Mouse (Mus musculus) MEL (cell line): ENCODE results near the gene Dyrk1a. TPM values are rescaled to one million over a fixed set of nuclear protein-coding genes. Genes with fewer than 3 reads are reported as not detected.

Experiments used
- DNase-seq: peaks from one replicate; pipeline ENCODE4 v3.0.0; 2011; ENCODE audit warnings: low read depth, low spot score
- H3K27ac ChIP-seq: 2 replicates; pipeline ENCODE4 v1.5.1; 2012; ENCODE audit warnings: low read depth, mild to moderate bottlenecking, control low read depth, low read length, moderate library complexity; ENCODE audit not compliant: control insufficient read depth
- H3K27me3 ChIP-seq, 2 experiments: fragments of 150-350 bp in 1 of 2; sonication (generic) in 1 of 2; 2 replicates each; pipeline ENCODE4 v1.6.1; 2012; ENCODE audit warnings: low read length in 2 of 2, mild to moderate bottlenecking in 2 of 2, improper control_type of control experiment in 1 of 2, moderate library complexity in 1 of 2; ENCODE audit not compliant: insufficient read depth in 2 of 2, control insufficient read depth in 1 of 2
- H3K36me3 ChIP-seq, 2 experiments: 2 replicates each; pipeline ENCODE4 v1.6.1; 2012 to 2014; ENCODE audit warnings: low read length in 2 of 2, improper control_type of control experiment in 1 of 2, inconsistent platforms in 1 of 2, mild to moderate bottlenecking in 1 of 2; ENCODE audit not compliant: insufficient read depth in 2 of 2, control insufficient read depth in 1 of 2
- H3K4me1 ChIP-seq, 2 experiments: fragments of 150-350 bp in 1 of 2; sonication (generic) in 1 of 2; 2 replicates each; pipeline ENCODE4 v1.6.1; 2012; ENCODE audit warnings: low read length in 2 of 2, improper control_type of control experiment in 1 of 2, mild to moderate bottlenecking in 1 of 2; ENCODE audit not compliant: insufficient read depth in 2 of 2, control insufficient read depth in 1 of 2
- H3K4me3 ChIP-seq, 2 experiments: fragments of 150-350 bp in 1 of 2; sonication (generic) in 1 of 2; 2 replicates each; pipeline ENCODE4 v1.5.1; 2012; ENCODE audit warnings: low read depth in 2 of 2, low read length in 2 of 2, mild to moderate bottlenecking in 2 of 2, moderate library complexity in 2 of 2, control low read depth in 1 of 2, improper control_type of control experiment in 1 of 2; ENCODE audit not compliant: control insufficient read depth in 1 of 2, insufficient read depth in 1 of 2
- H3K79me2 ChIP-seq: 2 replicates; pipeline ENCODE4 v1.6.1; 2012; ENCODE audit warnings: mild to moderate bottlenecking, low read length, moderate library complexity; ENCODE audit not compliant: control insufficient read depth, poor library complexity, insufficient read depth
- H3K9ac ChIP-seq: 2 replicates; pipeline ENCODE4 v1.6.1; 2012; ENCODE audit warnings: low read depth, mild to moderate bottlenecking, control low read depth, low read length, moderate library complexity; ENCODE audit not compliant: control insufficient read depth, poor library complexity, severe bottlenecking
- H3K9me3 ChIP-seq: fragments of 150-350 bp; sonication (generic); replicated peaks from 2 replicates; pipeline ENCODE4 v1.6.1; 2012; ENCODE audit warnings: mild to moderate bottlenecking, low read length, improper control_type of control experiment, moderate library complexity; ENCODE audit not compliant: insufficient read depth
- CHD1 ChIP-seq: IDR thresholded peaks from 2 replicates; pipeline ENCODE4 v1.6.1; 2012; ENCODE audit warnings: low read depth, mild to moderate bottlenecking, inconsistent platforms, low read length, improper control_type of control experiment
- CHD2 ChIP-seq: IDR thresholded peaks from 2 replicates; pipeline ENCODE4 v1.6.1; 2011; ENCODE audit warnings: low read length, improper control_type of control experiment
- CTCF ChIP-seq, 3 experiments: IDR thresholded peaks in 2 of 3; conservative IDR thresholded peaks in 1 of 3; 2 replicates each; pipeline ENCODE4 v1.5.1; 2011 to 2012; ENCODE audit warnings: low read length in 3 of 3, low read depth in 2 of 3, mild to moderate bottlenecking in 2 of 3, improper control_type of control experiment in 1 of 3, inconsistent platforms in 1 of 3, mixed read lengths in 1 of 3, moderate library complexity in 1 of 3; ENCODE audit not compliant: control insufficient read depth in 1 of 3, insufficient read depth in 1 of 3, poor library complexity in 1 of 3, severe bottlenecking in 1 of 3
- ELF1 ChIP-seq: IDR thresholded peaks from 2 replicates; pipeline ENCODE4 v1.6.1; 2014; ENCODE audit warnings: low read depth, mild to moderate bottlenecking, inconsistent platforms, low read length, improper control_type of control experiment, moderate library complexity
- EP300 ChIP-seq, 2 experiments: IDR thresholded peaks; 2 replicates each; pipeline ENCODE4 v1.6.1; 2011; ENCODE audit warnings: improper control_type of control experiment in 2 of 2, low read length in 2 of 2, low read depth in 1 of 2, mild to moderate bottlenecking in 1 of 2
- GABPA ChIP-seq: IDR thresholded peaks from 2 replicates; pipeline ENCODE4 v1.6.1; 2012; ENCODE audit warnings: low read depth, mild to moderate bottlenecking, inconsistent platforms, low read length, improper control_type of control experiment, moderate library complexity
- HCFC1 ChIP-seq: IDR thresholded peaks from 2 replicates; pipeline ENCODE4 v1.6.1; 2012; ENCODE audit warnings: low read depth, mild to moderate bottlenecking, inconsistent platforms, low read length, improper control_type of control experiment, moderate library complexity
- KAT2A ChIP-seq: conservative IDR thresholded peaks from 2 replicates; pipeline ENCODE4 v1.6.1; 2012; ENCODE audit warnings: low read depth, low read length, improper control_type of control experiment, inconsistent platforms
- MAFK ChIP-seq: IDR thresholded peaks from 2 replicates; pipeline ENCODE4 v1.6.1; 2011; ENCODE audit warnings: low read depth, mild to moderate bottlenecking, low read length, improper control_type of control experiment, borderline replicate concordance
- MAX ChIP-seq: IDR thresholded peaks from 2 replicates; pipeline ENCODE4 v1.6.1; 2011; ENCODE audit warnings: low read length, improper control_type of control experiment
- MEF2A ChIP-seq: IDR thresholded peaks from 2 replicates; pipeline ENCODE4 v1.6.1; 2014; ENCODE audit warnings: low read depth, mild to moderate bottlenecking, inconsistent platforms, low read length, improper control_type of control experiment; ENCODE audit not compliant: poor library complexity, insufficient replicate concordance, severe bottlenecking; ENCODE audit errors: extremely low read depth
- MYC ChIP-seq: IDR thresholded peaks from 2 replicates; pipeline ENCODE4 v1.6.1; 2011; ENCODE audit warnings: low read depth, mild to moderate bottlenecking, low read length, improper control_type of control experiment, moderate library complexity
- NELFE ChIP-seq: IDR thresholded peaks from 2 replicates; pipeline ENCODE4 v1.6.1; 2011; ENCODE audit warnings: low read depth, low read length, improper control_type of control experiment
- POLR2A ChIP-seq, 2 experiments: IDR thresholded peaks; 2 replicates each; pipeline ENCODE4 v1.6.1; 2011 to 2012; ENCODE audit warnings: low read length in 2 of 2, mild to moderate bottlenecking in 2 of 2, control low read depth in 1 of 2, improper control_type of control experiment in 1 of 2, low read depth in 1 of 2, moderate library complexity in 1 of 2; ENCODE audit not compliant: control insufficient read depth in 1 of 2, insufficient read depth in 1 of 2, poor library complexity in 1 of 2
- POLR2AphosphoS2 ChIP-seq: IDR thresholded peaks from 2 replicates; pipeline ENCODE4 v1.6.1; 2011; ENCODE audit warnings: low read length, improper control_type of control experiment
- POLR2AphosphoS5 ChIP-seq: IDR thresholded peaks from 2 replicates; pipeline ENCODE4 v1.6.1; 2012; ENCODE audit warnings: low read depth, borderline replicate concordance, mild to moderate bottlenecking, inconsistent platforms, low read length, moderate library complexity, mixed read lengths
- RAD21 ChIP-seq: IDR thresholded peaks from 2 replicates; pipeline ENCODE4 v1.6.1; 2011; ENCODE audit warnings: mild to moderate bottlenecking, low read depth, low read length, improper control_type of control experiment
- RCOR1 ChIP-seq: IDR thresholded peaks from 2 replicates; pipeline ENCODE4 v1.6.1; 2012; ENCODE audit warnings: low read depth, mild to moderate bottlenecking, inconsistent platforms, low read length, improper control_type of control experiment
- SIN3A ChIP-seq: IDR thresholded peaks from 2 replicates; pipeline ENCODE4 v1.6.1; 2012; ENCODE audit warnings: low read length, improper control_type of control experiment, inconsistent platforms
- SMC3 ChIP-seq: IDR thresholded peaks from 2 replicates; pipeline ENCODE4 v1.6.1; 2011; ENCODE audit warnings: low read depth, low read length, improper control_type of control experiment
- TAL1 ChIP-seq: IDR thresholded peaks from 2 replicates; pipeline ENCODE4 v1.6.1; 2012; ENCODE audit warnings: mild to moderate bottlenecking, inconsistent platforms, low read length, moderate library complexity, mixed read lengths
- TCF12 ChIP-seq: IDR thresholded peaks from 2 replicates; pipeline ENCODE4 v1.6.1; 2014; ENCODE audit warnings: low read depth, mild to moderate bottlenecking, inconsistent platforms, low read length, improper control_type of control experiment, moderate library complexity
- USF1 ChIP-seq: IDR thresholded peaks from 2 replicates; pipeline ENCODE4 v1.6.1; 2014; ENCODE audit warnings: low read depth, mild to moderate bottlenecking, inconsistent platforms, low read length, improper control_type of control experiment, moderate library complexity
- ZC3H11A ChIP-seq: IDR thresholded peaks from 2 replicates; pipeline ENCODE4 v1.6.1; 2012; ENCODE audit warnings: low read depth, mild to moderate bottlenecking, inconsistent platforms, low read length, improper control_type of control experiment
- ZKSCAN1 ChIP-seq: IDR thresholded peaks from 2 replicates; pipeline ENCODE4 v1.6.1; 2012; ENCODE audit warnings: low read depth, mild to moderate bottlenecking, inconsistent platforms, low read length, improper control_type of control experiment, moderate library complexity
- ZMIZ1 ChIP-seq: IDR thresholded peaks from 2 replicates; pipeline ENCODE4 v1.6.1; 2012; ENCODE audit warnings: low read depth, mild to moderate bottlenecking, inconsistent platforms, low read length, improper control_type of control experiment, moderate library complexity
- ZNF384 ChIP-seq: IDR thresholded peaks from 2 replicates; pipeline ENCODE4 v1.6.1; 2012; ENCODE audit warnings: low read depth, mild to moderate bottlenecking, inconsistent platforms, low read length, improper control_type of control experiment
- polyA plus RNA-seq, 2 experiments: library from polyadenylated mRNA; stranded (reverse) in 1 of 2; unstranded in 1 of 2; fragments of >175 nt in 1 of 2; fragments of >200 nt in 1 of 2; gene quantifications; 2 replicates each; pipeline versions ENCODE4 v1.2.1 to v1.2.4; 2012; ENCODE audit warnings: low replicate concordance in 2 of 2, low read depth in 1 of 2; ENCODE audit not compliant: insufficient read length in 2 of 2, insufficient read depth in 1 of 2, missing spikeins in 1 of 2
- total RNA-seq: library from RNA; depleted of rRNA; stranded (reverse); fragments of 300-350 nt; gene quantifications from 2 replicates; pipeline ENCODE4 v1.2.3, GENCODE M21; 2012

The Dyrk1a gene
- total and polyA plus RNA-seq, 3 experiments = 22.6 to 126 (median 34.7) TPM

GRCm38 (mm10) chr16:94667557-94667956 is 97.7 kb downstream of the Dyrk1a start:
- H3K36me3 ChIP-seq = peaks cover 2 to 33% of the 10 kb centered on the region in 2 experiments; a peak in 3 of 4 replicates
- DNase-seq = no peak
- H3K27me3 ChIP-seq = no peaks in the 10 kb centered on the region
- peaks cover 0 to 4% of the 10 kb centered on the region in 2 experiments; a peak in 2 of 4 replicates for H3K4me1 ChIP-seq
- H3K4me3 ChIP-seq = no peak overlapping the region
- TF ChIP-seq GABPA (no peak), SIN3A (no peak), KAT2A (no peak), EP300 (IDR thresholded peaks at IDR 0.05; ENCODE audit: low read depth in 1 of 2, low read length in 2 of 2) (no peak), POLR2AphosphoS2 (no peak), ZKSCAN1 (no peak), CHD2 (no peak)
- no peak overlapping the region for H3K9ac ChIP-seq
- no peak overlapping the region for H3K27ac ChIP-seq
- no peaks in the 10 kb centered on the region for H3K9me3 ChIP-seq
- H3K79me2 ChIP-seq = no peaks in the 10 kb centered on the region

GRCm38 (mm10) chr16:94671313-94671712 is 101.5 kb downstream of the Dyrk1a start:
- Histone ChIP-seq H3K79me2 (no peaks in the 10 kb centered on the region), H3K27me3 (no peaks in the 10 kb centered on the region), H3K4me3 (no peak overlapping the region), H3K27ac (no peak overlapping the region), H3K36me3 (peaks cover 0 to 26% of the 10 kb centered on the region in 2 experiments; a peak in 2 of 4 replicates), H3K9me3 (no peaks in the 10 kb centered on the region), H3K4me1 (no peaks in the 10 kb centered on the region), H3K9ac (no peak overlapping the region)
- TF ChIP-seq MAX (no peak), CHD2 (no peak), KAT2A (no peak), SMC3 (no peak), HCFC1 (no peak), NELFE (no peak), USF1 (no peak), ELF1 (no peak), CTCF (IDR thresholded peaks at IDR 0.05 in 2 of 3, conservative IDR thresholded peaks at IDR 0.05 in 1 of 3; ENCODE audit: control insufficient read depth in 1 of 3, insufficient read depth in 1 of 3, low read depth in 2 of 3, low read length in 3 of 3, poor library complexity in 1 of 3, severe bottlenecking in 1 of 3) (no peak)
- DNase-seq = no peak

DNA sequence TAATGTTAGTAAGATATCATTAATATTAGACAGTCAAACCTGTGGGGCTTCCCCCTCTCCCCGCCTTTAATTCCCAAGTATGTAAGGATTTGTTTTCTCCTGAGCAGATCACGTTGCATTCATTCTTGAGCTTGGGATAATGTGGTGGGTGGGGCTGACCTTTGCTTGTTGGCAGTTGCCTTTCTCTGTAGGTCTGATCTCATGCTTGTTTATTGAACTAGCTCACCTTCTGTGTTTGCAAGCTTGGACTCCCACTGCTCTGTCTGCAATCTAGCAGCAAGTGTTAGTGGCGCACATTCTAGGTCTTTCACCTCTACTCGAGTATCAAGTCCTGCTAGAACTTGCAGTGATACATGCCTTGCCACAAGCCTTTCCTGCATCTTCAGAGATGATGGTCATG is 111.1 kb downstream of the Dyrk1a start:
- Histone ChIP-seq H3K36me3 (peaks cover 0 to 11% of the 10 kb centered on the region in 2 experiments; a peak in 2 of 4 replicates), H3K9me3 (no peaks in the 10 kb centered on the region), H3K9ac (no peak overlapping the region), H3K27ac (no peak overlapping the region), H3K4me3 (no peak overlapping the region), H3K79me2 (no peaks in the 10 kb centered on the region), H3K27me3 (no peaks in the 10 kb centered on the region), H3K4me1 (no peaks in the 10 kb centered on the region)
- no peak for DNase-seq
- TF ChIP-seq MAFK (no peak), ZC3H11A (no peak), MAX (no peak), TCF12 (no peak), USF1 (no peak), ZMIZ1 (no peak), SMC3 (no peak), MYC (no peak), ZNF384 (no peak), POLR2AphosphoS5 (no peak), RCOR1 (no peak), POLR2AphosphoS2 (no peak), TAL1 (no peak), HCFC1 (no peak), CHD1 (no peak), MEF2A (no peak), POLR2A (IDR thresholded peaks at IDR 0.05; ENCODE audit: control insufficient read depth in 1 of 2, insufficient read depth in 1 of 2, low read depth in 1 of 2, low read length in 2 of 2, poor library complexity in 1 of 2) (no peak), RAD21 (no peak)
